Mouse (Mus musculus): ENCODE measurements around the gene Tead1. TPM values are rescaled to one million over a fixed set of nuclear protein-coding genes. Genes with fewer than 3 reads are reported as not detected.

The Tead1 gene
- polyA plus RNA-seq, 1 experiment, result not detected

GRCm38 (mm10) chr7:112954351-112955102, 275.4 kb downstream of the Tead1 start:
- WGBS, result under 1% methylated on average over 82 of the region's 82 CpGs
- H3K27ac ChIP-seq (ENCODE audit: insufficient read depth, low read depth, low read length), result no peak overlapping the region
- H3K4me3 ChIP-seq (ENCODE audit: insufficient read depth, low read depth, low read length), result peak overlapping the region; percentile 22
- peaks cover 20% of the 10 kb centered on the region for H3K4me1 ChIP-seq (ENCODE audit: control insufficient read depth, insufficient read depth, low read length)
- TF ChIP-seq CTCF (IDR thresholded peaks at IDR 0.05; ENCODE audit: insufficient read depth, low read depth, low read length), result no peak
- TF ChIP-seq POLR2A (IDR thresholded peaks at IDR 0.05; ENCODE audit: insufficient read depth, low read depth, low read length), result no peak

- peak overlapping the region; percentile 22 for H3K4me3 ChIP-seq (ENCODE audit: insufficient read depth, low read depth, low read length)
- TF ChIP-seq CTCF (IDR thresholded peaks at IDR 0.05; ENCODE audit: insufficient read depth, low read depth, low read length), result no peak
- peaks cover 20% of the 10 kb centered on the region for H3K4me1 ChIP-seq (ENCODE audit: control insufficient read depth, insufficient read depth, low read length)
- no peak overlapping the region for H3K27ac ChIP-seq (ENCODE audit: insufficient read depth, low read depth, low read length)
- WGBS, result 10% methylated on average over 40 of the region's 40 CpGs
Measured at GRCm38 (mm10) chr7:112955103-112955827, 276.1 kb downstream of the Tead1 start.

GRCm38 (mm10) chr7:112955955-112956354, 276.8 kb downstream of the Tead1 start:
- H3K4me3 ChIP-seq (ENCODE audit: insufficient read depth, low read depth, low read length), result no peak overlapping the region
- TF ChIP-seq POLR2A (IDR thresholded peaks at IDR 0.05; ENCODE audit: insufficient read depth, low read depth, low read length) (no peak), CTCF (IDR thresholded peaks at IDR 0.05; ENCODE audit: insufficient read depth, low read depth, low read length) (no peak)
- H3K4me1 ChIP-seq (ENCODE audit: control insufficient read depth, insufficient read depth, low read length), result peaks cover 20% of the 10 kb centered on the region
- H3K27ac ChIP-seq (ENCODE audit: insufficient read depth, low read depth, low read length), result no peak overlapping the region
- 53% methylated on average over 3 of the region's 3 CpGs for WGBS
